Mouse (Mus musculus): Measurements from ENCODE around the gene Uhrf1bp1.

The Uhrf1bp1 gene

DNA sequence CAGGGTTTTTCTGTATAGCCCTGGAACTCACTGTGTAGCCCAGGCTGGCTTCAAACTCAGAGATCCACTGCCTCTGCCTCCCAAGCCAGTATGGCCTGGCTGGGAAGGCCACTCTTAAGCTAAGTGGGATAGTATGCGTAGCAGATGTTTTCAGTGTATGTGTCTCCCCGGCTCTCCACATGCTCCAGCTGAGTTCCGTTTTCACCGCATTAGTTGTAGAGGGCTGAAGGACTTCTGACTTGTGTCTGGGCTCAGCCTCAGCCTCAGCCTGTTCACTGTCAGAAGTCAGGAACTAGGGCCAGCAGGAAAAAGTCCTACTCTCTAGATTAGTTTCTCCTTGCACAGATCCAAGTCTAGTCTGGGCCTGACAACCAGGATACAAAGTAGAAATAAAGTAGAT is 60.1 kb downstream of the Uhrf1bp1 start:
- DNase-seq: peak; percentile 40

DNA sequence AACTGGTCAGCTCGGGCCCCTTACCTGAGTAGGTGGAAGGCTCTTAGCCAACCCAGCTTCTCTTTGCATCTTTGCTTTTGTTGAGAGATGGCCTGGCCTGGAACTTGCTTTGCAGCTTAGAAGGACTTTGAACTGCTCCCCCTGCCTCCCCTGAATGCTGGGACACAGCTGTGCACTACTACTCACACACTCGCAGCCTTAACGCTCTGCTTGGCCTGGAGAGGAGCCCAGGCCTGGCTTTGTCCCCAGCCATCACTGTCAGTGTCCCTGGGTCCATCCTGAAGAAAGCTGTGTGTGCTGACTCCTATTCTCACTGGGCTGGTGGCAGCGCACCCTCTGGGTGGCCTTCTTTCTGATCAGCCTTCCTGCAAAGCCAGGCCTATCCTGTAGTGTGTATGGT is 64.4 kb downstream of the Uhrf1bp1 start:
- DNase-seq: no peak

DNA sequence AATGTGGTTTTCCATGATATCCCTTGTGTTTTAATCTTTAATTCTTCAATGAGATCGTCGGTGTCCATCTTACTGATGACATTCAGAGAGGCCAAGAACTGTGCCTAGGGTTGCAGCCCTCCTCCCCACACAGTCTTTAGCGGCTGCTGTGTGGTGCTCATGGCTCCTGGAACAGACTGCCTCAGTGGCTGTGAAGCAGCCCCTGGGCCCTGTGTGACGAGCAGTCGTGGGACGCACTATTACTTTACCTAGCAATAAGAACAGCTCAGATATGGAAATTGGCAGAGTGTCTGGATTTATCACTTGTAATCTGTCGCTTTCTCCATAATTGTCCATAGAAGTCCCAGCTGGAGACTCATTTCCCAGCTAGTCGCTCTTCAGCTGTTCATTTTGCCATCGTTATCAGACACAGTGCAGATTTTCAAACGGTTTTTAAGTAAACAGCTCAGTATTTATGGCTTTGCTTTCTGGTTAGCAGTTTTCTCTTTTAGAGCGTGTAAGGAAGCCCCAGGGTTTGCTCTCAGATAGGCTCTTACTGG is 66.0 kb downstream of the Uhrf1bp1 start:
- DNase-seq: no peak

DNA sequence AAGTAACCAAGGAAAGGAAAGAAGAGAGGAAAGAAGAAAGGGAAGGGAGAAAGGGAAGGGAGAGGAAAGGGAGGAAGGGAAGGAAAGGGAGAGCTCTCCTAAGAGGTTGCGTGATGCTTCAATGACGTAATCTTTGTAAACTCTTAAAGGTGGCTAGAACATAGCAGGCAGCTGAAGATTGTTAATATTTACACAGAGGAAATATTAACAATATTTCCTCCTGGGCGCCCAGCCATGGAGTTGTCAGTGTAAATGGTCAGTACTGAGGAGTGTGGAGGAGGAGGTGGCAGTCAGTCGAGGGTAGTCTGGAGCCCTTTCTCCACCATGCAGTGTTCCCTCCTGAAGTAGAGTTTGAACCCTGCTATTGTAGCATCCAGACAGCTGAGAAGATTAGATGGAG is 68.8 kb downstream of the Uhrf1bp1 start:
- peak; percentile 93 for DNase-seq

DNA sequence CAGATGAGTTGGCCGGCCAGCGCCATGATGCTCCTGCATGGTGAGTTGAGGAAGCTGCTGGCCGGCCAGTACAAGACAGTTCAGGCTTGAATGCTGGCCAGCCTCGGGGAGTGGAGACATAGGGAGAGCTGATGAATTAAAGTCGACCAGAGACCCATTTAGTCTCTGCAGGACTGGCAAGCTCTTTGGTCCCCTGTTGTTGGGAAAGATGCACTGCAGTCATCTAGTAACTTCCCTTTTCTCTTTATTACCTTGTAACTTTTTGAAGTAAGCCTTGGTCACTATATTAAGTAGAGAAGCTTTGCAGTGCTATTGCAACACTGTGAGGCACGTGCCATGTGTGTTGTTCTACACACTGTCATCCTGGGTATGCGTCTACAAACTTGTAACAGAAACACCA is 69.3 kb downstream of the Uhrf1bp1 start:
- peak; percentile 52 for DNase-seq

DNA sequence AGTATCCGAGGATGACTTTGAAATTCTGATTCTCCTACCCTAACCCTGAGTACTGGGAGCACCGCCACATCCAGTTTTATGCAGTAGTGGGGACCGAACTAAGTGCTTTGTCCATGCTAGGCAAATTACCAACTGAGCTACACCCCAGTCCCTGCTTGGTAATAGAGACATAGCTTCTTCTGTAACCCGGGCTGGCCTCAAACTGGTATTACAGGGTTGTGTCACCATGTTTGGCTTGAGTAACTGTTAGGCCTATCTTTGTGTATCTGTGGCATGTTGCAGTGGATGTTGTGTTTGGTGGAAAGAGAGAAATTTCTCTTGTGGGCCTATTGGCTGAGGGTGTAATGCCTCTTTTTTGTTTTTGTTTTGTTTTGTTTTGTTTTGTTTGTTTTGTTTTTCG is 74.0 kb downstream of the Uhrf1bp1 start:
- no peak for DNase-seq

DNA sequence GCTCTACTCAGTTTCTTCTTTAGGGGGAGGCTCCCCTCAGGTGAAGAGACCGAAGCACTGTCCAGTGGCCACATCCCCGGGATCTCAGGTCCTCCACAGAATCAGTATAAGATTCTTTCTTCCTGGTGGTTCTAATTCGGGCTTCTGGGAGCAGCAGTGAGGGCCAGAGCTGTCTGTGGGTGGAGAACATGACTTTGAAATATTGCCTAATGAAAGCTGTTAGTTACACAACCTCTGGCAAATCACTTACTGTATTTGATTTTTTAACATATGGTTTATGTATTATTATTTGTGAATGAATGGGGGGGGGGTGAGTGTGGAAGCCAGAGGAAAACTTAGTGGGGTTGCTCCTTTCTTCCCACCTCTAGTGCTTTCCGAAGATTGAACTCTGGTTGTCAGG is 75.6 kb downstream of the Uhrf1bp1 start:
- no peak for DNase-seq

DNA sequence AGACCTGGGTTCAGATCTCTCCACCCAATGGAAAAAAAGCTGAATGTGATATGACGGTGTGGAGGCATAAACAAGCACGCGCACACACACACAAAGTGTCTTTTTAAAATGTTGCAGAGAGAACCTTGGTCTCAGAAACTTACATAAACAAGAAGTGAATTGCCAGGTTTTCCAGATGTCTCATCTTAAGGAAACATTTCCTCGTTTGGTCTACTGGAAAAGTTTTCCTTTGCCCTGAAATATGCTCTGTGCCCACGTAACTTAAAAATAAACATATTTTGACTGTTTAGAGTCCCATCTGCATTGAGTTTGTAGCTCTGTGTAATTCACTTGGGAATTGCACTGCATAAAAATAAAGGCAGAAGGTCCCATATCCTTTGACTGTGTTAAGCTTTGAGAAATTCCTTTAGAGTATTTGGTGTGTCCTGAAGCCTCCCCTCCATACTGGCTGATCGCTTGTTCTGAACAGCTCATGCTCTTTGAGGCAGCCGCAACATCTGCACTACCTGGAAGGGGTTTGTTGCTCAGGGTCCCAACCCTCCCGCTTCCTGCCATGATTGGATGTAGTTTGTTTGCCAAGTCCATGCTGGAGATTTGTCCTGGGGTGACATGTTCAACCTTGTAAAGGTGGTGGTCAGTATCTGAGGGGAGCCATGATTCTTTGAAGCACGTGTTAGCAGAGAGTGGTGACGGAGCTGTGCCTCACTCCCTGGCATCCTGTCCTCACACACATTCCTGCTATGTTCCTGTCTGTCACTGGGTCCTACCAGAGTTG is 78.1 kb downstream of the Uhrf1bp1 start:
- no peak for DNase-seq

DNA sequence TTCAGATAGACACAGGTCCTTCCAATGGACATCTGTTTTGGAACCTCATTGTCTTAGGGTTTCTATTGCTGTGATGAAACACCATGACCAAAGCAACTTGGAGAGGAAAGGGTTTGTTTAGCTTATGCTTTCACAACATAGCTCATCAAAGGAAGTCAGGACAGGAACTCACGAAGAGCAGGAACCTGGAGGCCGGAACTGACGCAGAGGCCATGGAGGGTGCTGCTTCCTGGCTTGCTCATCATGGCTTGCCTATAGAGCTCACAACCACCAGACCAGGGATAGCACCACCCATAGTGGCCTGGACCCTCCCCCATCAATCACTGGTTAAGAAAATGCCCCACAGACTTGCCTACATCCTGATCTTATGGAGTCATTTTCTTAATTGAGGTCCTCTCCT is 78.8 kb downstream of the Uhrf1bp1 start:
- peak; percentile 66 for DNase-seq

DNA sequence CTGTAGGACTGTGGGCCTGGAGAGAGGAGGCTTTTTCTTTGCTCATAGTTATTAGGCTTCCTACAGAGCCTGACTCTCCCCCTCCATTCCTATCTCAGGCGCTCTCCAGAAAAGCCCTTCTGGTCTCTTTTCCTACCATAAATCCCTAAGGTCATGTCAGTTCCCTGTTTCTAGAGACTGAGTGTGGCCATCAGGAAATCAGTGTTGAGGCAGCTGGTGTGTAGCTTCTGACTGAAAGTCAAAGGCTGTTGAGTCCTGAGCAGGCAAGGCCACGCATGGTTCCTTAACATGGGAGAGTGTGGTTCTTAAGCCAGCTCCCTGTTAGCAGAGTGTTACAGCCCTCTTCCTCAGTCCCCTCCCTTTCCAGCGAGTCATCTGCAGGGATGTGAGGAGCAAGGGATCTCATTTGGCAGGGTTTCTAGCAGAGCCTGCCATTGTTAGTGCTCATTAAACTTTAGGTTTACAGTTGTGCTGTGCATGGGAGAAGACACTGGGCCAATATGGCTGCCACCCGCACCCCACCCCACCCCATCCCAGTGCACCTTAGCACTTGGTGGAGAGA is 80.9 kb downstream of the Uhrf1bp1 start:
- DNase-seq: no peak

DNA sequence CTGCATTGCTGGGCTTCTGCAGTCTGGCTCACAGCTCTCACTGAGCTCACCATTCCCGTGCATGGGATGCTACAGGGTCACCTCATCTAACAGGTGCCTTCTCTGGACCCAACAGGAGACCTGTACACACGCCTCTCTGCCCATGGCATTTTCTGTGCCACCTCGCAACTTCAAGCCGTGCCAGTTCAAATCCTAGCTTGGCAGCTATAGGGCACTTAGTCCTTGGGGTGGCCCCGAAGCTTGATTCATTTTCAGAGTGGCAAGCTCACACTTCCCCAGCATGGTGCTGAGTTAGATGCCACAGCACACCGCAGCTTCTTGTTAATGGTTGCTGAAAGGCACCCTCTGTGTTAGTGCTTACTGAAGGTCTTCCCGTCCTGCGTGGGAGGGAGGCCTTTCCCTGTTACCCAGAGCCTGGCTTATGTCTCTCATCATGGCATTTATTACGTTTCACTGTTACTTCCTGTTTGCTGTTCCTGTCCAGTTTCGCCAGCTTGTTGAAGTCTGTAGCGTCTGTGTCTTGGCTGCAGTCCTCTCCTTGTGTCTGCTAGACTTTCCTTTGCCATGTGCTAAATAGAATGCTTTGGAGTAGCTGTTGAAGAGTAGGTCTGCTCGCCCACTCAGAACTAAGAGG is 82.0 kb downstream of the Uhrf1bp1 start:
- peak; percentile 79 for DNase-seq

DNA sequence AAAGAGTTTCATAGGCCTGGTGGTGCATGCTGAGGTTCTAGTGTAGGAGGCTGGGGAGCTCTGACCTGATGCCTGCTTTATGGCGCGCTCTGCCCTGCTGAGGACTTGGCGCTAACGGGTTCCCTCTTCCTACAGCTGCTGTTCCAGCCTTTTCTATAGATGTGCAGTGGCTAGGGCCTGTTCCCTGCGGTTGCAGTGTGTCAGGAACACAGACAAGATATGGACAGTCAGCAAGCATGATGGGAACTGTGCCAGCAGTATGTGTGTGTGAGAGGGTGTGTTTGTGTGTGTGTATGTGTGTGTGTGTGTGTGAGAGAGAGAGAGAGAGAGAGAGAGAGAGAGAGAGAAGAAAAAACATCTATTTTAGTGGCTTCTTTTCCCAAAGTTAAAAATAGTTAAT is 82.8 kb downstream of the Uhrf1bp1 start:
- no peak for DNase-seq

DNA sequence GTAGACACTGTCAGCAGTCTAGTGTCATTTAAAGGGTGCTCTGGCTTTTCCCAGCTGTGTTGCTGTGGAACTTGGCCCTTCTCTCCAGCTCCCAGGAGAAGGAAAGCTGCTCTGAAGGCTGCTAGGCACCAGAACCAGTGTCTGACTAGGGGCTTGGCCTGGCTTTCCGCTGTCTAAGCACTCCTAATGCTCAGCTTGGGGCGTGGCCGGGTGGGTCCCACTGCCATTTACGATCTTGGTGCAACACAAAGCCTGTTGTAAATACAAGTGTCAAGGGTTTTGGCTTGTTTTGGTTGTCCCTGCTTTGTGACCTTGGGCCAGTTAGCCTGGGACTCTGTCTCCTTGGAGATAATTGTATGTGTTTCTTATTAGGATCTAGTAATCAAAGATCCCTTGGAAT is 84.1 kb downstream of the Uhrf1bp1 start:
- peak; percentile 56 for DNase-seq

DNA sequence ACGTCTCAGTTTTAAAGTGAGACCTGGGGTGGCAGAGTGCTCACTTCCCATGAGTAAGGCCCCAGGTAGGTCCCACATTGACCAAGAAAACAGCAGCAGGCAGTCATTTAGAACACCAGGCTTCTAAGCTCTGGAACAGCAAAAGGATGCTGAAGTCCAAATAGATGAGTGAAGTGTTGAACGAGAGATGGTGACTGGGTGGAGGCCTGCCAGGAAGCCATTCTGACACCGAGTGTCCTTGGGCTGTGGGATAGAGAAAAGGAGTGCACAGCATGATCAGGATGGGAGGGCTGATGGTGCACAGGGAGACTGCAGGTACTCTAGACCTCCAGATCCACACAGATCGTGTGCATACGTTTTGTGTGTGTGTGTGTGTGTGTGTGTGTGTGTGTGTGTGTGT is 84.9 kb downstream of the Uhrf1bp1 start:
- DNase-seq: no peak

DNA sequence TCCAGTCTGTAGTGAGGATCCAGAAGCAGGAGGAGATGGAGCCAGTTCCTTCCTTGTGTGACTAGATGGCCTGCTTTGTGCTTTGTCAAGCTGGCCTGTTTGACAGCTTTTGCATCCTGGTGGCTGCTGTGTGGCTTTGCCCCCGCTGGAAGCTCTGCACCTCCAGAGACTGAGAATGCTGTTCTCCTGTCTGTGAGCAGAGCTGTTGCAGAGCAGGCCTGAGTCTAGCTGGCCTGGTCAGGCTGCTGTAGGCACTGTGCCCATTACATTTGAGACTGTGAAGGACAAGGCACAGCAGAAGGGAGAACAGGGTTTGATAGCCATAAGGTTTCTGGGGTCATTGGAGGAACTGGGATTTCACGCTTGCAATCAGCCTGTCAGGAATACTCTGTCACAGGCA is 85.5 kb downstream of the Uhrf1bp1 start:
- DNase-seq: no peak

DNA sequence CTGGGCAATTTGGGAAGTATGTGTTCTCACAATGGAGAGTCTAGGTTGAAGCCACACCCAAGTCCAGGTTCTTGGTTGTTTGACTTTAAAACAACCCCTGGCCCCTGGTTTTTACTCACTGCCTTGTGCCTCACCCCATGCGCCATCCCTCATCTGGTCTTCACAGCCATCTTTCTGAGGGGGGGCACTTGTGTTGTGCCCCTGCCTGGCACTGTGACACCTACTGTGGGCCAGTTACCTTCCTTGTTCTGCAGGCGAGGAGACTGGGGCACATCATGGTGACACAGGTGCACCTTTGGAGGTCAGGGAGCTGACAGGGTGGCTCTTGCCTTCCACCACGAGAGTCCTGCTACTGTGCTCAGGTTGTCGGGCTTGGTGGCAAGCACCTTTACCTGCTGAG is 85.9 kb downstream of the Uhrf1bp1 start:
- DNase-seq: no peak

DNA sequence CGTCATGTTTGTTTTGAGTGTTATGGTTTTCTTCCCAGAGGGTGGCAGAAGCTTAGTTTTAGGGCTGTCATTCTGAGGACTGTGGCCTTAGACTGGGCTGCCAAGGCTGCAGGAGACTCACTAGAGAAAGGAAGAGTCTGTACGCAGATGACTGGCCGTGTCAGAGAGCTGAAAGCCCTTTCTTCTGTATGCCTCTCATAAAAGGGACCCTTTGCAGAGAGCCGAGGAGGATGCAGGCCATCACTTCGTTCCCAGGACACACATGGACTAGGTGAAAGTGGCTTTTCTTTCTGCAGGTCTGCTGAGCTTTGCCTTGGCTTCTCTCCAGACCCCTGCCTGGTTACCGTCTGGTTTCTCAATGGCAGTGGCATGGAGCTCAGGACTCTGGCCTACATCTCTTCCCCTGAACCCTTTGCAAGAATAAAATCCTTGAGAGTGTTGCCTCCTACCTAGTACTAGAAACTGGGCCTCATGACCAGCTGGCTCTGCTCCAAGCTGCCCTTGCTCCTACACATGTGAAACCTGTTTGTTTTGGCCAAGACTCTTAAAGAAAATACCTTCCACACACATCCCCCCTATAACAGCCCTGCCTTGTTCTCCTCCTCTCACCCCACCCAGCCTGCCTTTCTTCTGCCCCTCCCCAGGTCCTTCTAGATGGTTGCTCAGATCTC is 89.4 kb downstream of the Uhrf1bp1 start:
- DNase-seq: peak; percentile 91

DNA sequence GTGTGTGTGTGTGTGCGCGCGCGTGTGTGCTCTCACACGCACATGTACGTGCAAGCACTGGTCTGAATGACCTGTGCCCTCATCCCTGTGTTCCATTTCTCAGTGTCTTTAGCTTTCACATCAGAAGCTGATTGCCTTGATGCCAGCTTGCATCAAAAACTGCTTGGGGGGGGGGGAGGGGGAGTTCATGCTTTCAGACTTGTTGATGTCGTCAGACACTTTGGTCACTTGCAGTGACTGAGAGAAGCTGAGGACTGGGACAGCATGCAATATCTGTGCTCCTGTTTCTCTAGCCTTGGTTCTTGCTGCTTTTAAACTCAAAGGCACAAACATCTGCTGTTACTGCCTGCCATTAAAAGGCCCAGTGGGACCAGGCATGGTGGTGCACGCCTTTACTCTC is 90.1 kb downstream of the Uhrf1bp1 start:
- no peak for DNase-seq

DNA sequence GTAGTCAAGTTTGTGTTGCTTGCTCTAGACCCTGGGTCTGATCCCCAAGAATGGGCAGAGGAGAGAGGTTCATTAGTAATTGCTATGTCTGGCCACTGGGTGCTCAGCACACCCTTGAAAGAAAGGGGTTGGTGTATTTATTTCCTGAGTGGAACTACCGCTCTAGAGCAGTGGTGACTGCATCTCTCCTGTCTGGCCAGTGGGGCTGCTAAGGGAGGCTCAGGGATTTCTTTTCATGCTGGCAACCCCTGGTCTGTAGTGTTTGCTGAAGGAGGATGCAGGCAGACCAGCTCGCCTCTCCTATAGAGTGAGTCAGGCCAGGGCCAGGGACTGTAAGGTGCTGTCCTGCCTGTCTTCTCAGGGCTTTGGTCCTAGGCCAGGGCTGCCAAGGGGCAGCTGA is 90.9 kb downstream of the Uhrf1bp1 start:
- DNase-seq: no peak
